Mouse (Mus musculus): Measurements from ENCODE around the gene Ppp1r36.

DNA sequence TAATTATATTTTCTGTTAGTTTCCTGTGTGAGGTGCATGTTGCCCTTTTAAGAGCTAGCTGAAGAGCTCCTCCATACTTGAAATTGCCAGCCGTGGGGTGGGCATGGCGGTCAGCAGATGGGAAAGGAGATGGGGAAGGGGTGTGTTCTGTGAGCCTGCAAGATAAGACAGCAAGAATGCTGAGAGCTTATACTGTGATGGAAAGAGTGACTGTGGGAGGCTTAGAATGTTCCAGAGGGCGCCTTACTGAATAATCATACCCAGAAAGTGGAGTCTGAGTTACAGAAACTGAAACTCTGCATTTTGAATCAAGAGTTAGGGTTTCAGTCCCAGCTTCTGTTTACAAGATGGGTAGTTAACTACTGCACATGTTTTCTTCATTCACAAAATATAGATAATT, 41.8 kb upstream of the Ppp1r36 start:
- TF ChIP-seq EP300 (IDR thresholded peaks at IDR 0.05; ENCODE audit: low read depth) (peak; percentile 64), CTCF (IDR thresholded peaks at IDR 0.05; ENCODE audit: low read depth) (no peak)
